Mouse (Mus musculus): ENCODE measurements around the gene Sp3. TPM values are rescaled to one million over a fixed set of nuclear protein-coding genes. Genes with fewer than 3 reads are reported as not detected.

The Sp3 gene
- 12.9 and 23.5 TPM in 2 replicates for polyA plus RNA-seq (2012; ENCODE audit: low replicate concordance)

GRCm38 (mm10) chr2:72980337-72981074, at the start of gene Sp3:
Sp3 (minus strand) TSS chr2:72980446.

GRCm38 (mm10) chr2:72986616-72987015, 6.4 kb upstream of the Sp3 start, which contains the start of gene Gm11084:
Gm11084 (minus strand) TSS chr2:72986716.

Other genes with a start within 250 kb of the Sp3 start
- not detected in 2 replicates for gene Gm11084, start 6.3 kb upstream of the Sp3 start, polyA plus RNA-seq (2012; ENCODE audit: low replicate concordance)
- gene Ola1, start 238.5 kb upstream of the Sp3 start, polyA plus RNA-seq (2012; ENCODE audit: low replicate concordance), result 28.8 and 65.9 TPM in 2 replicates